Mouse (Mus musculus) liver, embryonic 11.5 days (tissue): Measurements from ENCODE around the gene Cbarp. TPM values are rescaled to one million over a fixed set of nuclear protein-coding genes. Genes with fewer than 3 reads are reported as not detected.

ENCODE experiments used
- ATAC-seq: fragments of 200-750 bp; cut with Nextera tagmentation; replicated peaks from 2 replicates; pipeline ENCODE4 v1.8.0; 2017; ENCODE audit warnings: moderate number of reproducible peaks, mild to moderate bottlenecking, moderate TSS enrichment, moderate library complexity; ENCODE audit not compliant: low FRiP score
- DNase-seq: peaks from one replicate; pipeline ENCODE4 v3.0.0-alpha.2; 2017; ENCODE audit warnings: low spot score
- H3K27ac ChIP-seq: fragments of 300-500 bp; sonication (generic); 2 replicates; pipeline ENCODE4 v1.5.1; 2014; ENCODE audit warnings: mild to moderate bottlenecking, low read depth, low read length, control low read depth
- H3K27me3 ChIP-seq: fragments of 300-500 bp; sonication (generic); replicated peaks from 2 replicates; pipeline ENCODE4 v1.6.1; 2014; ENCODE audit warnings: low read length, mixed read lengths; ENCODE audit not compliant: control insufficient read depth, insufficient read depth
- H3K36me3 ChIP-seq: fragments of 300-500 bp; sonication (generic); 2 replicates; pipeline ENCODE4 v1.6.1; 2014; ENCODE audit warnings: mild to moderate bottlenecking, low read length, moderate library complexity, mixed read lengths; ENCODE audit not compliant: control insufficient read depth, insufficient read depth
- H3K4me1 ChIP-seq: fragments of 300-500 bp; sonication (generic); replicated peaks from 2 replicates; pipeline ENCODE4 v1.6.1; 2014; ENCODE audit warnings: low read length, mixed read lengths; ENCODE audit not compliant: control insufficient read depth, insufficient read depth
- H3K4me2 ChIP-seq: fragments of 300-500 bp; sonication (generic); 2 replicates; pipeline ENCODE4 v1.6.1; 2014; ENCODE audit warnings: mild to moderate bottlenecking, control low read depth, moderate library complexity
- H3K4me3 ChIP-seq: fragments of 300-500 bp; sonication (generic); 2 replicates; pipeline ENCODE4 v1.5.1; 2014; ENCODE audit warnings: low read depth, low read length, control low read depth
- H3K9ac ChIP-seq: fragments of 300-500 bp; sonication (generic); 2 replicates; pipeline ENCODE4 v1.6.1; 2014; ENCODE audit warnings: low read depth, low read length, control low read depth
- H3K9me3 ChIP-seq: fragments of 300-500 bp; sonication (generic); 2 replicates; pipeline ENCODE4 v1.6.1; 2016; ENCODE audit warnings: low read length, inconsistent platforms, mixed read lengths; ENCODE audit not compliant: control insufficient read depth
- WGBS: fragments of 180-500 bp; shearing (Covaris S2); extraction: QIAGEN DNeasy Blood & Tissue Kit; methylation state at CpG from one replicate; pipeline ENCODE4 v1.1.7; 2014; 5-methylcytosine and 5-hydroxymethylcytosine counted together
- polyA plus RNA-seq: library from polyadenylated mRNA; unstranded; fragments of >200 nt; fragmentation: Nextera tagmentation; extraction: Ambion mirVana; gene quantifications from 2 replicates; pipeline ENCODE4 v1.2.1, GENCODE M21; 2014

Gene Cbarp
- polyA plus RNA-seq, 1 experiment from 2014 or later: 2.8 TPM

DNA sequence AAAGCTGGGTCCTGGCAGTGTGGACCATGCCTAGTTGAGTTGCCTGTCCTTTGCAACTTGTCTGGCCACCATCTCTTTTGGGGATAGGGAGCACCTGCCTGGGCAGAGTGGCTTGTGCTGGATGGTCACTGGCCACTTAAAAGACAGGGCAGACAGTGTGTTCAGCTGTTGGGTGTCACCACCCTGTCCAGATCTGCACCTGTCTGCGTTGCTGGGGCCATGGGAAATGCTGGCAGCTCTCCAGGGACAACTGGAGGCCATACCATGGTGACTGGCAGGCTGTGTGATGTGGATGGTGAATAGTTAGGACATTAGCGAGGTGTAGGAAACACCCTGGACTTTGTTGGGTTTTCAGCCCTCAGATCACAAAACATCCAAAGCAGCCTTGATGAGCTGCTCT is 20.5 kb downstream of the Cbarp start:
- no peak for DNase-seq
- no peaks in the 10 kb centered on the region for H3K27me3 ChIP-seq
- peaks cover 38% of the 10 kb centered on the region for H3K36me3 ChIP-seq
- H3K4me3 ChIP-seq: no peak overlapping the region
- no peak overlapping the region for H3K9ac ChIP-seq
- no peaks in the 10 kb centered on the region for H3K9me3 ChIP-seq
- H3K27ac ChIP-seq: no peak overlapping the region
- 89% methylated on average over 2 of the region's 2 CpGs for WGBS
- H3K4me2 ChIP-seq: no peak overlapping the region
- no peak for ATAC-seq
- H3K4me1 ChIP-seq: peaks cover 49% of the 10 kb centered on the region

DNA sequence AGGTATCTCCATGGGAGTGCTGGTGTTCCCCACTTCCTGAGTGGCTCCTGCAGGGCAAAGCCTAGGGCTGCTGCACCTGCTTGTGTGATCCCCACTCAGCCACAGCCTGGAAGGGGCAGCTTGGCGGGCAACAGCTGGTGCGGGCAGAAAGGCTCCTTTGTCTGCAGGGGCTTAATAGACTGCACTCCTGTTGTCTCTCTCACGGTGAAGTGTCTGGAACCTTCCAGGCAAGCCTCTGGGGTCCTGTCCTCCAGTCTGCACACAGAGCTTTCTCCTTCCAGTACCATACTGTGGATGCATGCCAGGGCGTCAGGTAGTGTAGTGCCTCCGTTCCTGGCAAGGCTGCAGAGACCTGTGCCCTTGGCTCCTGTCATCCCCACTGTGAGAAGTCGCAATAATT is 22.1 kb downstream of the Cbarp start:
- Histone ChIP-seq H3K36me3 (peaks cover 29% of the 10 kb centered on the region), H3K9me3 (no peaks in the 10 kb centered on the region), H3K4me1 (peaks cover 39% of the 10 kb centered on the region), H3K4me2 (peak overlapping the region; percentile 96), H3K9ac (peak overlapping the region; percentile 0; the same call in 1 of the 2 replicates), H3K27ac (no peak overlapping the region), H3K4me3 (peak overlapping the region; percentile 97), H3K27me3 (no peaks in the 10 kb centered on the region)
- ATAC-seq (no peak), DNase-seq (no peak)
- WGBS: 86% methylated on average over 6 of the region's 6 CpGs

DNA sequence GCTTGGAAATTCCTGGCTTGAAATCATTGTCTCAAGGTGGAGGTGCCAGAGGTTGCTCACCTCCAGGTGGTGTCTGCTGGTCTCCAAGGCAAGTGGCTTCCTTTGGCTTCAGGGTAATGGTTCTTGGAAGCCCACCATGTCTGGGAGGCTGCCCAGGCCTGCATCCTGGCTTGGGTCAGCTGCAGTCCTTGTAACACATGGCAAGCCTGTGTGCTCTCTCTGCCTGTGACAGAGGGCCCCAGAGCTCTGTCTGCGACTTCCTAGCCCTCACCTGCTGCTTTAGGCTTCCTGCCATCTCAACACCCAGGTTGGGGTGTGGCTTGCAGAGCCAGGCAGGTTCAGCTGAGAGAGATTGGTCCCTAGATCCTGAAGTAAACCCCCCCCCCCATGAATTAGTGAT is 22.9 kb downstream of the Cbarp start:
- DNase-seq (no peak), ATAC-seq (no peak)
- Histone ChIP-seq H3K4me3 (peak overlapping the region; percentile 97), H3K36me3 (peaks cover 25% of the 10 kb centered on the region), H3K27ac (peak overlapping the region; percentile 87), H3K4me2 (peak overlapping the region; percentile 96), H3K9me3 (no peaks in the 10 kb centered on the region), H3K9ac (peak overlapping the region; percentile 99), H3K27me3 (no peaks in the 10 kb centered on the region), H3K4me1 (peaks cover 35% of the 10 kb centered on the region)
- WGBS: 50% methylated on average over 1 of the region's 1 CpGs

DNA sequence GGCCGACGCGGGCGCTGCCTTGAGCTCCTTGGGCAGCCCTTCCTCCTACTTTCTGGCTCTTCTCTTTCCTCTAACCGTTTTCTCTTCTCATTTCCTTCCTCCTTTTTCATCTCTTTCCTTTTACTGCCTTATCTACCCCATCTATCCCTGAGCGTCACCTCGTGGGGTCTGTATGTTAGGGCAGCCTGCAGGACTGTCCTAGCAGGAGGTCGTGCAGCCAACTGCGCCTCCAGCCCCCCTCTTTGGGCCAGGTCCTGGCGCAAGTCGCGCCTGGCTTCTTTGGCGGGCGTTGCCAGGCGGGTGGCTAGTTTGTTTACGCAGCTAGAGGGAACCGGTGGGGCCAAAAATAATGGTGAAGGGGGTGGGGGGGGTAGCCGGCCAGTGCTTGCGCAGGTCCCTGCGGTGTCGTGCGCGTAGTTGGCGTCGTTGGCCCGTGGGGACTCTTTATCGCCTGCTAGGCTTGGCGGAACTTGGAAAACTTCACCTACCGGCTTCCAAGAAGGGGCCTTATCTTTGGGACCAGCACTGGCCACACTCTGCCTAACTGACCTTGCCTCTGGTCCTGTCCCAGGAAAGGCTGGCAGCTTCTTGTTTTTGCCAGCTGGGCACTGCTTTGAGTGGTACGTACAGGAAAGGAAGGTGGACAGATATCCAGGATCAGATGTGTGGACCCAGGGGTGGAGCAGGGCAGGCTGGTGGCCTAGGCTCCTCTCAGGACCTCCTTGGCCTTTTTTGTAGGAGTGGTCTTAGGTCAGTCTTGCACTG is 23.5 kb downstream of the Cbarp start:
- Histone ChIP-seq H3K27ac (peak overlapping the region; percentile 87), H3K4me3 (peak overlapping the region; percentile 97), H3K36me3 (peaks cover 24% of the 10 kb centered on the region), H3K27me3 (no peaks in the 10 kb centered on the region), H3K4me2 (peak overlapping the region; percentile 96), H3K4me1 (peaks cover 35% of the 10 kb centered on the region), H3K9me3 (no peaks in the 10 kb centered on the region), H3K9ac (peak overlapping the region; percentile 99)
- ATAC-seq (peak; percentile 3; the same call in 1 of the 2 replicates), DNase-seq (no peak)
- WGBS: 2% methylated on average over 30 of the region's 30 CpGs

DNA sequence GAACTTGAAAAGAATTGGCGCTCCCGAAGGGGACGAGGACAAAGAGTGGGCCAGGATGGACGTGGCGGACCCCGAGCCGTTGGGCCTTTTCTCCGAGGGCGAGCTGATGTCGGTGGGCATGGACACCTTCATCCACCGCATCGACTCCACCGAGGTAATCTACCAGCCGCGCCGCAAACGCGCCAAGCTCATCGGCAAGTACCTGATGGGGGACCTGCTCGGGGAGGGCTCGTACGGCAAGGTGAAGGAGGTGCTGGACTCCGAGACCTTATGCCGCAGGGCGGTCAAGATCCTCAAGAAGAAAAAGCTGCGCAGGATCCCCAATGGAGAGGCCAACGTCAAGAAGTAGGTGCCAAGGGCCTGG is 24.1 kb downstream of the Cbarp start:
- Histone ChIP-seq H3K4me2 (peak overlapping the region; percentile 96), H3K9me3 (no peaks in the 10 kb centered on the region), H3K9ac (peak overlapping the region; percentile 99), H3K27ac (peak overlapping the region; percentile 87), H3K4me1 (peaks cover 33% of the 10 kb centered on the region), H3K4me3 (peak overlapping the region; percentile 97), H3K27me3 (no peaks in the 10 kb centered on the region), H3K36me3 (peaks cover 19% of the 10 kb centered on the region)
- no peak for ATAC-seq
- WGBS: under 1% methylated on average over 27 of the region's 27 CpGs
- DNase-seq: no peak

DNA sequence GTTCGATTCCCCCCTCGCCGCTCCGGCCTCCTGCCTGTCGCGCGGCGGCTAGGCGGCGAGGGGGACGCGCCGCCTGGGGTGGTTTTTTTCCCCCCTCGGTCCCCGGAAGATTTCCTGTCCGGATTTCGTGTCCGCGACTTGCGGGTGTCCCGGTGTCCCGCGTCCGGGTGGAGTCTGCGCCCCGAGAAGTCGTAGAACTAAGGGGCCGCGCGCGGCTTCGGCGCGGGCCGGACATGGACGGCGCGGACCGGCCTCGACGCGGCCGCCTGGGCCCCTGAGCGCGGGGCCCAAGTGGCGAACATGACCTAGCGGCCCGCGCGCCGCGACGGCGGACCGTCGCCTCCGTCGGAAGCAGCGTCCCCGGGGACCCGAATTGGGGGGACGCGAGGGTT is 24.7 kb downstream of the Cbarp start:
- Histone ChIP-seq H3K4me2 (peak overlapping the region; percentile 96), H3K9me3 (no peaks in the 10 kb centered on the region), H3K9ac (peak overlapping the region; percentile 99), H3K27me3 (no peaks in the 10 kb centered on the region), H3K27ac (peak overlapping the region; percentile 87), H3K4me3 (peak overlapping the region; percentile 97), H3K36me3 (peaks cover 19% of the 10 kb centered on the region), H3K4me1 (peaks cover 33% of the 10 kb centered on the region)
- no peak for DNase-seq
- WGBS: under 1% methylated on average over 63 of the region's 63 CpGs
- ATAC-seq: no peak

DNA sequence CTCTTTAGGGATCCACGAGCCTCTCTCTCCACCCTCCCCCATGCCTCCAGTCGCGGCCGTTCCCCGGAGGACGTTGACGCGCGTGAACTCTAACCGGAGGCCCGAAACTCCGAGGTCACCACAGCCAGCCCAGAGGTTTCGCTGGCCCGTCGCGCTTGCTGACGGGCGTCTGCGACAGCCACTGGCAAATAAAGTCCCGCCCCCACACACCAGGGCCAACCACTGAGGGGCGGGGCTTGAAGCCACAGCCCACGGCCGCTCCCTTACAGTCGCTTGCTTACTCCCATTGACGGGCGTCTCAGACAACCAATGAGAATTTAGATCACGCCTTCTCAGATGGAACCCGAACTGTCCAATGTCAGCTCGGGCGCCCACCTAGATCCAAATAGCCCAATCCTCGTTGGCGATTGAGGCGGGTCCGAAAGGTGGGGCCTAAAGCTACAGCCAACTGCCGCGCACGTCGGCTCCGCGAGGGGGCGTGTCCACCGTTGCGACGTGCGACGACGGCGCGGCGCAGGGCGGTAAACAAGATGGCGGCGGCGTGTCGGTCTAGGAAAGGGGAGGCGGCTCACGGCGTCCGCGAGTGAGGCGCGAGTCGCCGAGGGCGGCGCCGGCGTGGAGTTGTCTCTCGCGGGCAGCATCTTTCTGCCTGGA is 25.2 kb downstream of the Cbarp start, which contains the start of gene Stk11:
Stk11 (plus strand) TSS at position 514 of the 654 bp plus-strand sequence.
- under 1% methylated on average over 70 of the region's 70 CpGs for WGBS
- Histone ChIP-seq H3K9me3 (no peaks in the 10 kb centered on the region), H3K4me1 (peaks cover 33% of the 10 kb centered on the region)

DNA sequence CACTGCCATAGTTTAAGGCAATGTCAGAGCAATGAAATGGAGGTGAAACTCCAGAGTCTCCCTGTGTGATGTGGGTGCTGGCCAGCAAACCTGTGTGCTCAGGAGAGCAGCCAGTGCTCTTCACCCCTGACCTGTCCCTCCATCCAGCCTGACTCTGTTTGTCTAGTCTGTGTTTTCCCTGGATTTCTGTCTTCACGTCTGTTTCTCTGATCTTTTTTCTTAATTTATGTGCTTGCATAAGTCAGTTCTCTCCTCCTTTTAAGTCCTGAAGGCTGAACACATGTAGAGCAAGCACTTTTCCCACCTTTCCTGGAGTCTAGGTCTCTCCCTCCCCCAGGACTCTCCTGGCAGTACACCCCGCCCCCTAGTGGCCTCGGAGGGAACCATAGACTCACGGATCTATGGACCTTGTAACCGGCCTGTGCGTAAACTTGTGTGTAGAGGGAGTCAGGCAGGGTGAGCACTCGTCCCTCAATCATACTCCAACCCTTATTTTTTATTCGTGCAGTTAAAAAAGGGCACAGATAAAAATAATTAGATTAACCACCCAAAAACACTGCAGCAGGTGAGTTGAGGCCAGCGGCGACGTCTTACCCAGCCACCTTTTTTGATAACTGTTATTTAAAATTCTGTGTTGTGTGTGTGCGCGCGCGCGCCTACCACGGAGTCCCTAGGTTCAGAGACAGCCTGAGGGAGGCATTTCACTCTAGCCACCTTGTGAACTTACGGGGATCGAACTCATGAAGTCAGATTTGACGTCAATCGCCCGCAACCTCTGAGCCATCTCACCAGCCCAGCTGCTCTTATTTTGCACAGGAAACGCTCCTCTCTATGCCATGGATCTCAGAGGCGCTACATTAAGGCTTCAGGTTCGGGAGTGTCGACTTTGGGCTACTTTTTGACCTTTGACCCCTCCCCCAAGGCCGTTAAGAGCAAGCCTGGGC is 26.0 kb downstream of the Cbarp start:
- peak; percentile 87 for DNase-seq
- Histone ChIP-seq H3K27me3 (no peaks in the 10 kb centered on the region), H3K4me2 (peak overlapping the region; percentile 92), H3K4me3 (peak overlapping the region; percentile 97), H3K4me1 (peaks cover 29% of the 10 kb centered on the region), H3K9ac (peak overlapping the region; percentile 84), H3K27ac (peak overlapping the region; percentile 98), H3K36me3 (peaks cover 7% of the 10 kb centered on the region; the same call in 1 of the 2 replicates), H3K9me3 (no peaks in the 10 kb centered on the region)
- WGBS: 2% methylated on average over 27 of the region's 27 CpGs
- peak; percentile 62 for ATAC-seq

More for the DNA sequence above, 25.2 kb downstream of the Cbarp start, which contains the start of gene Stk11:
- peak within 1 kb of the TSS; percentile 96 for H3K4me2 ChIP-seq
- peaks cover 15% of the 10 kb centered on the region for H3K36me3 ChIP-seq
- H3K27ac ChIP-seq: peak within 1 kb of the TSS; percentile 98
- H3K4me3 ChIP-seq: peak within 1 kb of the TSS; percentile 97
- H3K27me3 ChIP-seq: no peaks in the 10 kb centered on the region
- H3K9ac ChIP-seq: peak within 1 kb of the TSS; percentile 99
- ATAC-seq: peak; percentile 95
- peak; percentile 95 for DNase-seq
